Mouse (Mus musculus): ENCODE data around the gene Dusp15. TPM values are rescaled to one million over a fixed set of nuclear protein-coding genes. Genes with fewer than 3 reads are reported as not detected.

Gene Dusp15
- total RNA-seq, 4 experiments from 2014 or later, result not detected

DNA sequence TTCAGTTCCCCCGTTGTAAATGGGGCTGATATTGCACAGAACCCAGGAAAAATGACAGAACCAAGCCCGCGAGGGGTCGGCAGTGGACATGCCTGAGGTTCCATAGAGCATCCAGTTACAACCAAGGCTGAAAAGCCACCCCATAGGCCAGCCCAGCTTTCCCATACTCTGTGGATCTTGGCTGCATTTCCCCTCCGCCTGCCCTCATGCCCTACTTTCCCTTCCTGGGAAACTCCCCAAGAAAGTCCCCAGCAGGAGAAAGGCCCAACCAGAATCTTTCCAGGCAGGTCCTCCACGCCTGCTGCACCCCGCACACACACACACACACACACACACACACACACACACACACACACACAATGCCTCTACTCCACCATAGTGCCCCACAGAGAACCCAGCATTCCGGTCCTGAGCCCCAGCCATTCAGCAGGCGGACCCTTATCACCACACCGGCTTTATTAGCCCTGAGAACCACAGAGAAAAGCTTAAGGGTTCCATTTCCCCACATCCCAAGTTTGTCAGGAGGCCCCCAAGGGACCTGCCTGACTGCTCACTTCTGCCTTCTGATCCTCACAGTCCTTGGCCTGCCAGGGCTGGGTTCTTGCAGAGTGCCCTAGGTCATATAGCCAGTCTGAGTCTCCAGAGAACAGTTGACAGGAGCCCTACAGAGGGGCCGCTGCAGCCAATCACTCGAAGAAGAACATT lies 19.9 kb downstream of the Dusp15 start:
- DNase-seq (ENCODE audit: low spot score), result peak; percentile 27

DNA sequence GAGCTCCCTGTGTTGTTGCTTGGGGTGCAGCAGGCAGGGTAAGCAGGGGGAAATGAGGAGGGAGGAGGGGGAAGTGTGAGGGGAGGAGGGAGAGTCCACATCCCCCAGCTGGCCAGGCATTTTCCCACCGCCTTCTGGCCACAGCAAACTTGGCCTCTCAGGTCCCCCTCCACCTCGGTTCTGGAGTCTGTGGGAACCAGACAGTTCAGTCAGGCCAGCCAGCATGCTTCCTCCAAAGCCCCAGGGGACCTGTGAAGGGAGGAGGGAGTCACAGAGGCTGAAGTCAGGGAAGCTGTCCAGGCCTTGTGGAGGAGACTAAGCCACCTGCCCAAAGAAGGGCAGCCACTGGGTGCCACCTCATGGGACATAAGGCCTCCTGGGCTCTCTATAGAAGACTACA lies 21.2 kb downstream of the Dusp15 start:
- DNase-seq (ENCODE audit: low spot score), result peak; percentile 80

DNA sequence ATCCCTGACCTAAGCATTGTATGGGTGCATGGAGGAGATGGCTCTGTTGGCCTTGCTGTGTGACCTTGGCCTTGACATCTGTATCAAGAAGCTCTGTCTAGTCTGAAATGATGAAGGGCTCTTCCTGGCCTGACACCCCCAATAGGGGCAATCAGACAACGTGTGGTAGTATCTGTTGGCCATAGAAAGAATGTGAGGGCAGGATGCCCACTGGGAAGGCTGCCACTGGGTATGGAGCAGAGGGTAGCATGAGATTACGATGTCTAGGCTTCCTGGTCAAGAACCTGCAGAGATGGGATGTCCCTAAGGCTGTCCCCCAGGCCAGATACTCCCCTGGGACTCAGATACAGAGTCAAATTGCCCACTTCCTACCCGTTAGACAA lies 22.5 kb downstream of the Dusp15 start:
- DNase-seq (ENCODE audit: low spot score), result no peak

GRCm38 (mm10) chr2:152928219-152928987 lies 23.1 kb downstream of the Dusp15 start:
- peak; percentile 29 for DNase-seq (ENCODE audit: low spot score)

DNA sequence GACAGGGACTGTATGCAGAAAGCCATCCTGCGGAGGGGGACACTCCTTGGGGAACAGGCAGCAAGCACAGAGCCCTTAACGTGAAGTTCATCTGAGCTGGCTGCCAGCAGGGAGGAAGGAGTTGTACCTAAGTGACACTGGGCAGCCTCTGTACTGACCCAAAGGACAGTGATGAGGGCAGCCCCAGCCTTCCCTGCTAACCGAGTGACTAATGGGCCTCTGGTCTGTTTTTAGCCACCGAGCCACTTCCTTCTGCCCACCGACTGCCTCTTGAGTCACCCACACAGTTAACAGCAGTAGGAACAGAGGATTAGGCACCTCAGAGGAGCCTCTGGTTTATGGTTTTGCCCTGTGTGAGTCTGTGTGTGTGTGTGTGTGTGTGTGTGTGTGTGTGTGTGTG lies 24.1 kb downstream of the Dusp15 start:
- DNase-seq (ENCODE audit: low spot score), result peak; percentile 13

GRCm38 (mm10) chr2:152926896-152927295 lies 24.6 kb downstream of the Dusp15 start:
- DNase-seq (ENCODE audit: low spot score), result no peak

GRCm38 (mm10) chr2:152925189-152925872 lies 26.2 kb downstream of the Dusp15 start:
- DNase-seq (ENCODE audit: low spot score), result peak; percentile 87

GRCm38 (mm10) chr2:152924543-152924942 lies 27.0 kb downstream of the Dusp15 start:
- DNase-seq (ENCODE audit: low spot score), result no peak

DNA sequence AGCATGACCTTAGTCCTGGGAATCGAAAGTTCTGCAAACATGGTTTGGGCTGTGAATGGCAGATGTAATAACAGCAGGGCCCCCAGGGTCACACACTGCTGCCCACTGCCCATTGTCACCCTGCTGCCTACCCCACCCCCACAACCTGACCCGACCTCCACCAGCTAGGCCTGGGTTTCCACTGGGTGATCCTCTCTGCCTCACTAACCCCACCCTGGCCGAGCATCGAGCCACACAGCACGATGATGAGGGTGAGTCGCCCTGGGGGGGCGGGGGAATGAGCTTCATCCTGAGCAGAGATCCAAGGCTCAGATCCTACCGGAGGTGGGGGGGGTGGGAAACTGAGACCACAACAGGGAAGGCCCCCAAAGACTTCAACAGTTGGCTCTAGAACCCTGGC lies 27.4 kb downstream of the Dusp15 start:
- DNase-seq (ENCODE audit: low spot score), result no peak

DNA sequence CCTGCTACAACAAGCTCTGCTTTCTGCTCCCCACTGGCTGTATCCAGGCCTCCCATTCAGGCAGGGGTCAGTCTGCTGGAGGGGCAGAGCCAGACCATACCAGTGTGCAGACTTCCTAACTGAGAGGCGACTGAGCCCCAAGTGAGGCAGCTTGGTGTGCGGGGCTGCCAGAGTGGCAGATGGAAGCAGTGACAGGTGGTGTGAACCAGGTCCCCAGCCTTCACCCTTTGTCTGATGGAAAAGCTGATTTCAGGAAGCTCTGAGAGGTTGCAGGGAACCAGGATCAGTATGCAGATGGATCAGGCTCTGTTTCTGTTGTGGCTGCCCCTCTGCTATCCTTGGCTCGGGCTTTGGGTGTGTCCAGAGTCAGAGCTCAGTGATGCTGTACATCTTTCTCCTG lies 27.9 kb downstream of the Dusp15 start:
- DNase-seq (ENCODE audit: low spot score), result no peak

DNA sequence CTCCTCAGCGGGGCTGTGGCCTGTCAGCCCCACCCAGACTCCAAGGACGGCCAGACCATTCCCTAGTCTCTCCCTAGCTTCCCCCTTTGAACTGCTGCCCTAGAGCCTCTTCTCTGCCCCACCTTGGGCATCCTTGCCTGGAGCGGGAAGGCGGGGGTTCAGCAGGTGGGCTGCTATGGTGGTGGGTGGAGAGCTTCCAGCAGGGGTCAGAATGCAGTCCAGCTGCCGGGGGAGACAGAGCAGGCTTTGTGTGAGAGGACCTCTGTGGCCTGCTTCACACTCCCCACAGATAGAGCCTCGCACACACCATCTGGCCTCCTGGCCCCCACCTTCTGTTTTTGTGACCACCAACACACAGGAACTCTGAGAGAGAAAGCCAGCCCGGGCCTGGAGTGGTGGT lies 29.1 kb downstream of the Dusp15 start:
- no peak for DNase-seq (ENCODE audit: low spot score)

DNA sequence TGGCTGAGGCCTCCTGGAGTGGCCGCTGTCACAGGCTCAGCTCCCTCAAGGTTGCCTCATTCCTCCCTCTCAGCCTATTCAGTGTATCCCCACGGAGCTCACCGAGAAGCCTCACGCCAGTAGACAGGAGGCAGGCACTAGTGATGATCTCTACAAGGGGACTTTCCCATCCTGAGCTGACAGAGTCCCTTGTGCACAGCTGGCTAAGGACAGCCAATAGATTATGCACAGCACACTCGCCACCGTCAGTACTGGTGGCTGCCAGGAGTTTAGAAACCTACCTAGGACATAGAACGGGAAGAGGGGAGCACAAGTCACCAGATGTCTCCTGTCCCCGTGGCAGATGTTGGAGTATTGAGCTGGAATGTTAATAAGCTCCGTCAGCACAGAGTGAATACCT lies 33.8 kb downstream of the Dusp15 start:
- no peak for DNase-seq (ENCODE audit: low spot score)

GRCm38 (mm10) chr2:152916111-152916510 lies 35.4 kb downstream of the Dusp15 start:
- no peak for DNase-seq (ENCODE audit: low spot score)

GRCm38 (mm10) chr2:152915453-152915852 lies 36.0 kb downstream of the Dusp15 start:
- no peak for DNase-seq (ENCODE audit: low spot score)

- peak; percentile 90 for DNase-seq (ENCODE audit: low spot score)
Observed at GRCm38 (mm10) chr2:152914310-152915120, 37.0 kb downstream of the Dusp15 start.

- no peak for DNase-seq (ENCODE audit: low spot score)
Observed at GRCm38 (mm10) chr2:152913471-152913870, 38.0 kb downstream of the Dusp15 start.

DNA sequence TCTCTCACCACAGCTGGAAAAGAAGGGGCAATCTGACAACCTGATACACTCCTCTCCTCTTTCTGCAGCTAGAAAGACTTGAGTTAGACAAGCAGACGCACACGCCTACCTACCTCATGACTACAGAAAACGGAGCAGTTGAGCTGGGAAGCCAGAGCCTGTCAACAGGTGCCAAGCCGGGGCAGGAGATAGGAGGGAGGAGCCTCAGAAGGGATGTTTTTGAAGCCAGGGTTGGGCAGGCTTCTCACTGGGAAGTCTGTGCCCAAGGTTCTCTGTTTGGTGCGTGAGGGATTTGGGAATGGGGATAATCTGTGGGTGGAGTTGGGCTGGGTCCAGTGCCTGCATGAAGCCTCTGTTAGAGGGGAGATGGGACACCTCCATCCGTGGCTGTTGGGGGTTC lies 40.1 kb downstream of the Dusp15 start:
- DNase-seq (ENCODE audit: low spot score), result no peak

- no peak for DNase-seq (ENCODE audit: low spot score)
Observed at GRCm38 (mm10) chr2:152911031-152911430, 40.5 kb downstream of the Dusp15 start, which contains the start of gene Mylk2. TSS of gene Mylk2 (plus strand) at chr2:152911352.

- no peak for DNase-seq (ENCODE audit: low spot score)
Observed at GRCm38 (mm10) chr2:152909848-152910247, 41.6 kb downstream of the Dusp15 start.

DNA sequence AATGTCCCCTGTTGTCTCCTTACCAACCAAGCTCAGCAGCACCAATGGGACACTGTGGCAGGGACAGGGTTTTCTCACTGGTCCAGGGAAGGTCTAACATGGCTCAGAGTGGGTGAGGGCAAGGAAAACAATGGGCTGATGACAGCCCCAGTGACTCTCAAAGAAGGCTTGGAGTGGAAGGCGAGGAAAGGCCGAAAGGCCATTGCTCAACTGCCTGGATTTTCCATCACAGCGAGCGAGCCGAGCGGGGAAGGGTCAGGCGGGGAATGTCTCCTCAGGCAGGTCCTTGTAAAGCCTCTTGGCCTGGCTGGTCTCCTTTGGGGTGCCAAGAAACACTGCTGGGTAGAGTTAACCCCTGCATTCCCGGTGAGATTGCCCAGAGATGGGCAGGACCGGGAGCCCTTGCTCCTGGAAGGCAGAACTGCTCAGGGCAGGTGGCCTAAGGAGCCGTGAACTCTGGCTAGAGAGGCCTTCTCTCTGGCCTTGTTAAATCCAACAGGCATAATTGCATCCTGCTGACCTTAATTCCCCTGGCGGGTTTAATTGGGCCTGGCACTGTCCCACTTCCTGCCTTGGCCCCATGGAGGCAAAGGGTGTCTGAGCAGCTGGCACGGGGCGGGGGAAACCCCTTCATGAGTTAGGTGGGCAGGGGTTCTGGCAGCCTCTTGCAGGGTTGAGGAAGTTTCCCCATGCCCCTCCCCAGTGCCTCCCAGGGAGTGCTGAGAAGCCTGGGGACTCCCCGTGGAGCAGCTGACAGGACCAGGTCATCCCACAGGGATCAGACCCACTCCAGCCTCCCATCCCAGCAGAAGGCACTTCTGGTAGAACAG lies 44.2 kb downstream of the Dusp15 start:
- no peak for DNase-seq (ENCODE audit: low spot score)
